Mouse (Mus musculus): ENCODE data around the gene Pik3c2a. TPM values are rescaled to one million over a fixed set of nuclear protein-coding genes. Genes with fewer than 3 reads are reported as not detected.
A peak's percentile ranks its signal among the peaks of the same experiment; 100 is the strongest.

Gene Pik3c2a
- polyA plus RNA-seq, 1 experiment from 2014 or later, result 11.9 TPM

DNA sequence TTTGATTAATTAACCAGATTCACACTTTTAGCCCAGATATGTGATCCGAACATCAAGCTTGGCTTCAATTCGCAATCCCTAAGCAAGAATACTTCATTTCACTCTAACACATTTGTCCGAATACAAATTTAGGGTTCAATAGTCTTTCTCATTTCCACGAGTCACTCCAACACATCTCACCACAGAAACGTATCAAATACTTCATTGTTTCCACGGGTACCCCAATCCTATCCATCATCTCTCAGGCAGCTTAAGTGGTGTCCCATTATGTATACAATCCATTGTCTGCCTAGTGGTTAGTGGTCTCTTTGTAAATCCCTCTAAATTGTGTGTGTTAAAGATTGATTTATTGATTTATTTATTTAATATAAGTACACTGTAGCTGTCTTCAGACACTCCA is 108.1 kb downstream of the Pik3c2a start:
- Histone ChIP-seq H3K27me3 (replicated peaks; ENCODE audit: control insufficient read depth, insufficient read depth, low read length) (no peaks in the 10 kb centered on the region), H3K4me3 (ENCODE audit: low read length) (no peak overlapping the region), H3K9me3 (ENCODE audit: control insufficient read depth, low read length) (no peaks in the 10 kb centered on the region), H3K36me3 (ENCODE audit: control insufficient read depth, insufficient read depth, low read length) (peaks cover 19% of the 10 kb centered on the region; the same call in 1 of the 2 replicates), H3K27ac (ENCODE audit: low read depth, low read length) (no peak overlapping the region), H3K9ac (ENCODE audit: low read depth, low read length) (no peak overlapping the region), H3K4me1 (ENCODE audit: control insufficient read depth, insufficient read depth, low read depth, low read length) (peaks cover 10% of the 10 kb centered on the region), H3K4me2 (ENCODE audit: low read length) (peak overlapping the region; percentile 77)
- WGBS, result 73% methylated on average over 6 of the region's 6 CpGs
- ATAC-seq, result no peak

DNA sequence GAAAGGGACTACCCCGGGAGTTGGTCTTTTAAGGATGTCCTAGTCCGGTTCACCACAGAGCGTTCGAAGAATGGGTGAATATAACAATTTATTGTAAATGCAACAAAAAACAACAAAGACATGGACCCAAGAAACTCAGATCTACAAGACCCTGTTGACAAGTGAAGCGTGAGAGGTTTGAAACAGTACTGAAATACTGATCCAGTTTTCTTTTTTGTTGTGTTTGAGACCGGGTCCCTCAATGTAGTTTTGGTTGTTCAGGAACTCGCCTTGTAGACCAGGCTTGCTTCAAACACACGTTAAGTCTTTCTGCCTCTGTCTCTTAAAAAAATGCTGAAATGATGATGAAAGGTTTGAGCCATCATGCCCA is 108.6 kb downstream of the Pik3c2a start:
- 25% methylated on average over 8 of the region's 8 CpGs for WGBS
- Histone ChIP-seq H3K9me3 (ENCODE audit: control insufficient read depth, low read length) (no peaks in the 10 kb centered on the region), H3K27me3 (replicated peaks; ENCODE audit: control insufficient read depth, insufficient read depth, low read length) (no peaks in the 10 kb centered on the region), H3K36me3 (ENCODE audit: control insufficient read depth, insufficient read depth, low read length) (peaks cover 19% of the 10 kb centered on the region; the same call in 1 of the 2 replicates), H3K4me3 (ENCODE audit: low read length) (peak overlapping the region; percentile 79), H3K27ac (ENCODE audit: low read depth, low read length) (peak overlapping the region; percentile 86; the same call in 1 of the 2 replicates), H3K4me1 (ENCODE audit: control insufficient read depth, insufficient read depth, low read depth, low read length) (peaks cover 10% of the 10 kb centered on the region), H3K9ac (ENCODE audit: low read depth, low read length) (peak overlapping the region; percentile 95), H3K4me2 (ENCODE audit: low read length) (peak overlapping the region; percentile 77)
- ATAC-seq, result no peak

GRCm38 (mm10) chr7:116333713-116334668 is 109.3 kb downstream of the Pik3c2a start, which contains the start of gene Rps13:
TSS of gene Rps13 (minus strand) at chr7:116334195.
- Histone ChIP-seq H3K4me2 (ENCODE audit: low read length) (peak within 1 kb of the TSS; percentile 81), H3K27me3 (replicated peaks; ENCODE audit: control insufficient read depth, insufficient read depth, low read length) (no peaks in the 10 kb centered on the region), H3K36me3 (ENCODE audit: control insufficient read depth, insufficient read depth, low read length) (peaks cover 19% of the 10 kb centered on the region; the same call in 1 of the 2 replicates), H3K27ac (ENCODE audit: low read depth, low read length) (peak within 1 kb of the TSS; percentile 86), H3K4me3 (ENCODE audit: low read length) (peak within 1 kb of the TSS; percentile 79), H3K9me3 (ENCODE audit: control insufficient read depth, low read length) (no peaks in the 10 kb centered on the region), H3K4me1 (ENCODE audit: control insufficient read depth, insufficient read depth, low read depth, low read length) (peaks cover 10% of the 10 kb centered on the region), H3K9ac (ENCODE audit: low read depth, low read length) (peak within 1 kb of the TSS; percentile 95)
- peak; percentile 99 for ATAC-seq
- WGBS, result under 1% methylated on average over 78 of the region's 78 CpGs

- H3K4me2 ChIP-seq (ENCODE audit: low read length), result no peak overlapping the region
- peaks cover 21% of the 10 kb centered on the region; the same call in 1 of the 2 replicates for H3K36me3 ChIP-seq (ENCODE audit: control insufficient read depth, insufficient read depth, low read length)
- peaks cover 8% of the 10 kb centered on the region for H3K4me1 ChIP-seq (ENCODE audit: control insufficient read depth, insufficient read depth, low read depth, low read length)
- no peak overlapping the region for H3K9ac ChIP-seq (ENCODE audit: low read depth, low read length)
- no peaks in the 10 kb centered on the region for H3K27me3 ChIP-seq (replicated peaks; ENCODE audit: control insufficient read depth, insufficient read depth, low read length)
- WGBS, result 94% methylated on average over 2 of the region's 2 CpGs
- H3K4me3 ChIP-seq (ENCODE audit: low read length), result no peak overlapping the region
- H3K9me3 ChIP-seq (ENCODE audit: control insufficient read depth, low read length), result no peaks in the 10 kb centered on the region
- no peak for ATAC-seq
- H3K27ac ChIP-seq (ENCODE audit: low read depth, low read length), result no peak overlapping the region
Measured at GRCm38 (mm10) chr7:116331246-116331645, 112.0 kb downstream of the Pik3c2a start.

- Histone ChIP-seq H3K4me3 (ENCODE audit: low read length) (no peak overlapping the region), H3K4me2 (ENCODE audit: low read length) (no peak overlapping the region), H3K27ac (ENCODE audit: low read depth, low read length) (no peak overlapping the region), H3K9me3 (ENCODE audit: control insufficient read depth, low read length) (no peaks in the 10 kb centered on the region), H3K9ac (ENCODE audit: low read depth, low read length) (no peak overlapping the region), H3K36me3 (ENCODE audit: control insufficient read depth, insufficient read depth, low read length) (peaks cover 21% of the 10 kb centered on the region; the same call in 1 of the 2 replicates), H3K27me3 (replicated peaks; ENCODE audit: control insufficient read depth, insufficient read depth, low read length) (no peaks in the 10 kb centered on the region), H3K4me1 (ENCODE audit: control insufficient read depth, insufficient read depth, low read depth, low read length) (peaks cover 8% of the 10 kb centered on the region)
- no peak for ATAC-seq
- 95% methylated on average over 4 of the region's 4 CpGs for WGBS
Measured at GRCm38 (mm10) chr7:116329858-116330257, 113.4 kb downstream of the Pik3c2a start.

GRCm38 (mm10) chr7:116328777-116329176 is 114.5 kb downstream of the Pik3c2a start:
- Histone ChIP-seq H3K9me3 (ENCODE audit: control insufficient read depth, low read length) (no peaks in the 10 kb centered on the region), H3K36me3 (ENCODE audit: control insufficient read depth, insufficient read depth, low read length) (peaks cover 21% of the 10 kb centered on the region; the same call in 1 of the 2 replicates), H3K4me3 (ENCODE audit: low read length) (no peak overlapping the region), H3K27ac (ENCODE audit: low read depth, low read length) (no peak overlapping the region), H3K4me2 (ENCODE audit: low read length) (no peak overlapping the region), H3K4me1 (ENCODE audit: control insufficient read depth, insufficient read depth, low read depth, low read length) (peaks cover 8% of the 10 kb centered on the region), H3K27me3 (replicated peaks; ENCODE audit: control insufficient read depth, insufficient read depth, low read length) (no peaks in the 10 kb centered on the region), H3K9ac (ENCODE audit: low read depth, low read length) (no peak overlapping the region)
- ATAC-seq, result no peak
- WGBS, result 77% methylated on average over 7 of the region's 7 CpGs

DNA sequence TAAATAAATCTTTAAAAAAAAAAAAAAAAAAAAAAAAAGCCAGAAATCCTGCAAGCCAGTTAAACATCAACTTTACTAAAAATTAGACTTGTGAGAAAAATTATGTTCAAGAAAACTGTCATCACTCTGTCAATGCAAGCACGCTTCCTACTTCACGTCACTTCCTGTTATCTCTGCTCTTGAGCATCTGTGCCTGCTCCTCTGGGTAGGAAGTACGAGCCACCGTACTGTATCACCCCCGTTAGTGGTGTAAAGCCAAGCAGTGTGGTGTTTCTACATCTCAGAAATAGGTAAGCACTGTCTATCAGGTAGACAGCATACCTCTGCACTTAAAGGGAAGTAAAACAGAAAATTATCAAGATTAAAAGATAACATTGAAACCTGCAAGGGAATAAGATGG is 115.3 kb downstream of the Pik3c2a start:
- H3K9me3 ChIP-seq (ENCODE audit: control insufficient read depth, low read length), result no peaks in the 10 kb centered on the region
- ATAC-seq, result no peak
- no peak overlapping the region for H3K9ac ChIP-seq (ENCODE audit: low read depth, low read length)
- no peaks in the 10 kb centered on the region for H3K27me3 ChIP-seq (replicated peaks; ENCODE audit: control insufficient read depth, insufficient read depth, low read length)
- H3K27ac ChIP-seq (ENCODE audit: low read depth, low read length), result no peak overlapping the region
- peaks cover 21% of the 10 kb centered on the region; the same call in 1 of the 2 replicates for H3K36me3 ChIP-seq (ENCODE audit: control insufficient read depth, insufficient read depth, low read length)
- H3K4me2 ChIP-seq (ENCODE audit: low read length), result no peak overlapping the region
- WGBS, result 92% methylated on average over 5 of the region's 5 CpGs
- no peak overlapping the region for H3K4me3 ChIP-seq (ENCODE audit: low read length)
- peaks cover 5% of the 10 kb centered on the region for H3K4me1 ChIP-seq (ENCODE audit: control insufficient read depth, insufficient read depth, low read depth, low read length)

DNA sequence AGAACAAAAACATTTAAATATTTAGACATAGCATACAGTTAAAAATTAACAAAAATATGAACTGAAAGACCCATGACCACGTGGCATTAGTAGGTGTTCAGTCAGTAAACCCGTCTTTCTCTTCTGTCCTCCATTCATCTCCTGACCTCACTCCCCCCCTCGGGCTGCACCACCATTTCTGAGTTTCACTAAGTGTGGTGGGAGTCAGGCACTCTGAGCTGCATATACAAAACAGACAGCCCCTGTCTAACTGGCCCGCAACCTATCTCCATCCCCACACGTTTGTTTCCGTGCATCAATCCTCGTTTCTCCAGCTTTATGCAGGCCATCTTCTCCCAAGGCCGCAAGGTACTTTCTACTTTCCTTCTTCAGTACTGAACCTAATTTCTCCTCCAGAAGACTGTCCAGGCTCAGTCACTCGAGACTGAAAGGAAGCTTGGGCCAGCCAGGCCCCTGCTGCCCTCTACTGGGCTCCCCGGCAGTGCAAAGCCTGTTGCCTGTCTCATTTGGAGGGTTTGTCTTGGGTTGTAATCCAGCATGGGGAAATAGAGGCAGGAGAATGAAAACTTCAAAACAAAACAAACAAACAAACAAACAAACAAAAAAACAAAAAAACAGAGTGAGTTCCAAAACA is 119.8 kb downstream of the Pik3c2a start:
- Histone ChIP-seq H3K9me3 (ENCODE audit: control insufficient read depth, low read length) (no peaks in the 10 kb centered on the region), H3K27me3 (replicated peaks; ENCODE audit: control insufficient read depth, insufficient read depth, low read length) (no peaks in the 10 kb centered on the region), H3K36me3 (ENCODE audit: control insufficient read depth, insufficient read depth, low read length) (0 out of 2 replicates have a peak, but pooled peaks cover 2% of the 10 kb centered on the region), H3K9ac (ENCODE audit: low read depth, low read length) (no peak overlapping the region), H3K4me3 (ENCODE audit: low read length) (no peak overlapping the region), H3K27ac (ENCODE audit: low read depth, low read length) (no peak overlapping the region), H3K4me1 (ENCODE audit: control insufficient read depth, insufficient read depth, low read depth, low read length) (no peaks in the 10 kb centered on the region), H3K4me2 (ENCODE audit: low read length) (no peak overlapping the region)
- peak; percentile 81 for ATAC-seq
- 34% methylated on average over 10 of the region's 10 CpGs for WGBS

DNA sequence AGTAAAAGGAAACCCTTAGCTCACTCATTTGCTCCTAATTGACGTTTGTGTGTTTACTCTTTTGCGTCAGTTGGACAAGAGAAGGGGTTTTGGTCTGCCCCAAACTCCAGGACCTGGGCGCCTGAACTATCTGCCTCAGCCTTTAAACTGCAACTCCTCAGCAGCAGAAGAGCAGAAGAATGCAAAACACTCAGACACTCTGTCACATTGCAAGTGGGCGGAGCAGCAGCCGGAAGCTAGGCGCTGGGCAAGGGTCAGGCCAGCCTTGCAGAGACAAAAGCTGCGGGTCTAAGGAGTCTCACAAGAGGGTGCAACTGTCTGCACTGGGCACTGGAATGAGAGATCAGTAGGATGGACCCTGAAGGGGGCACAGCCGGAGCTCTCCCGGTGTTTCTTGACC is 133.8 kb downstream of the Pik3c2a start:
- WGBS, result 14% methylated on average over 9 of the region's 9 CpGs
- Histone ChIP-seq H3K4me2 (ENCODE audit: low read length) (no peak overlapping the region; the same call in 1 of the 2 replicates), H3K9me3 (ENCODE audit: control insufficient read depth, low read length) (no peaks in the 10 kb centered on the region), H3K27me3 (replicated peaks; ENCODE audit: control insufficient read depth, insufficient read depth, low read length) (peaks cover 3% of the 10 kb centered on the region; the same call in 1 of the 2 replicates), H3K4me1 (ENCODE audit: control insufficient read depth, insufficient read depth, low read depth, low read length) (peaks cover 17% of the 10 kb centered on the region), H3K4me3 (ENCODE audit: low read length) (no peak overlapping the region), H3K27ac (ENCODE audit: low read depth, low read length) (no peak overlapping the region), H3K36me3 (ENCODE audit: control insufficient read depth, insufficient read depth, low read length) (no peaks in the 10 kb centered on the region), H3K9ac (ENCODE audit: low read depth, low read length) (no peak overlapping the region)
- no peak for ATAC-seq

Measured in hindbrain, embryonic 16.5 days (tissue).